Mouse (Mus musculus) erythroid progenitor cell, adult 5-6 weeks (primary cell): ENCODE data around the gene Hoxd1. TPM values are rescaled to one million over a fixed set of nuclear protein-coding genes. Genes with fewer than 3 reads are reported as not detected.

ENCODE experiments used
- ATAC-seq: replicated peaks from 2 replicates; pipeline ENCODE4 v1.8.0; 2016; ENCODE audit warnings: moderate number of reproducible peaks, mild to moderate bottlenecking, moderate TSS enrichment, inconsistent platforms; ENCODE audit not compliant: poor library complexity, low FRiP score, severe bottlenecking
- total RNA-seq, 2 experiments: library from RNA; stranded (forward) in 1 of 2; stranded (reverse) in 1 of 2; fragments of 150-400 nt in 1 of 2; fragments of 186-747, 209-891 nt in 1 of 2; gene quantifications; 2 replicates each; pipeline versions ENCODE4 v1.2.3 to v1.2.4; 2015 to 2017; ENCODE audit warnings: low replicate concordance in 2 of 2

The Hoxd1 gene
- total RNA-seq, 2 experiments from 2014 or later: not detected

DNA sequence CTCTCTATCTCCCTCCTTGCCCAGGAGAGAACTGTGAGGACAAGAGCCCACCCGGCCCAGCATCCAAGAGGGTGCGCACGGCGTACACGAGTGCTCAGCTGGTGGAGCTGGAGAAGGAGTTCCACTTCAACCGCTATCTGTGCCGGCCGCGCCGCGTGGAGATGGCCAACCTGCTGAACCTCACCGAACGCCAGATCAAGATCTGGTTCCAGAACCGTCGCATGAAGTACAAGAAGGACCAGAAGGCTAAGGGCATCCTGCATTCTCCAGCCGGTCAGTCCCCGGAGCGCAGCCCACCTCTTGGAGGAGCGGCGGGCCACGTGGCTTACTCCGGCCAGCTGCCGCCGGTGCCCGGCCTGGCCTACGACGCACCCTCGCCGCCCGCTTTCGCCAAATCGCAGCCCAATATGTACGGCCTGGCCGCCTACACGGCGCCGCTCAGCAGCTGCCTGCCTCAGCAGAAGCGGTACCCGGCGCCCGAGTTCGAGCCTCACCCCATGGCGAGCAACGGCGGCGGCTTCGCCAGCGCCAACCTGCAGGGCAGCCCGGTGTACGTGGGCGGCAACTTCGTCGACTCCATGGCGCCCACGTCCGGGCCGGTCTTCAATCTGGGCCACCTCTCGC is 16.4 kb upstream of the Hoxd1 start:
- no peak for ATAC-seq

DNA sequence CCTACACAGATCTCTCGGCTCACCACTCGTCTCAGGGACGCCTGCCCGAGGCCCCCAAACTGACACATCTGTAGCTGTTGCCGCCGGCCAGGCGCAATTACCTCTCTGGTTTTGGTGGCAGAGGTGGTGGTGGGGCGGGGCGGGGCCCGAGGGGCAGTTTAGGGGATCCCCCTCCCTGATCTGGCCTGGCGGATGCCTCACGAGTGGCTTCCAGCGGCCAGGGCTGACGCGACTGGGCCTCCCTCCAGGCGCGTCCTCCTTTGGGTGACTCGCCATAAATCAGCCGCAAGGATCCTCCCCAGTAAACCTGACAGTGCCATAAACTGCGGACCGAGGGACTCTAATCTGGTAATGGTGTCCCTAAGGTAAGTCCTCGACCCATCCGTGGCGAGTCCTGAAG is 15.8 kb upstream of the Hoxd1 start:
- no peak for ATAC-seq

DNA sequence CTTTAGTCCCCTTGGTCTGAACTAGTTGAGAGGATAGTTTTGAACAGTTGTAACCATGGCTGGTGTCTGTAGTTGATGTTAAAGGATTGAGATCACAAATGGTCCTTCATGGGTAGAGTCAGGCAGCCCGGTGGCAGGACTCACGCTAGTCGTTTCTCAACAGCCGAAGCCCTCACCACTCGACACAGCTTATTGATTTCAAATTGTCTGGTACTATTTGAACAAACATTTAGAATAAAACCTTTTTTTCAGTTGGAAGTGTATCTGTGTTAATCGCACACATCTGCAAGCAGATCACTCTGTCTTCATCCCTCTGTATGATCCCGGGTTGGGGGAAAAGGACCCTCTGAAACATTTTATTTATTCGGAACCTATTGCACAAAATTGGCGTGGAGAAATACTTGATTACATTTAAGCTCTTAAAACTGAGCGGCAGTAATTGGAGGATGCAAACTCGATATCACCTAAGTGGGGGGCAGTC is 15.1 kb upstream of the Hoxd1 start:
- ATAC-seq: no peak

DNA sequence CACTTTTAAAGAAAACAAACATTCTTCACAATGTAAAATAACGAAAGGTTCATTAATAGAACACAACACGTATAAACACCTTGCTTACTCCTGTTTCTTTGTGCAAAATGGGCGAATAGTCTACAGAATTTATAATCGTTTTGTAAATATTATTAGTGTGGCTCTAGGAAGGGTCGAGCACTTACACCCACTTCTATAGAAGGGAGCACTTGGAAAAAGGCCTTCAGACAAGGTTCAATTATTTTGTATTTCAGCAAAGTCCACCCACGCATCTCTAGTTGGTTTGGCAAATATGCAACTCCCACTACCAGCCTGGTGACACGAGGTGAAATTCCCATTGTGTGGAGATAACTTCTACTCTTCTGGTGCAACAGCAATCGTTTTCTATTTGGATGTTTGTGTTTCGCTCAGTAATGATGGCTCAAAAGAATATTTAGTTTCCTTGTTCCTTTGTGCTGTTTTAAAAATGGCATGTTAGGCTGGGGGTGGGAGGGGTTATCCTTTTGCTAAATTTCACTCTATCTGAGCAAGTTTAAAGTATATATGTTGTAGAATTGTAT is 14.3 kb upstream of the Hoxd1 start:
- ATAC-seq: no peak

DNA sequence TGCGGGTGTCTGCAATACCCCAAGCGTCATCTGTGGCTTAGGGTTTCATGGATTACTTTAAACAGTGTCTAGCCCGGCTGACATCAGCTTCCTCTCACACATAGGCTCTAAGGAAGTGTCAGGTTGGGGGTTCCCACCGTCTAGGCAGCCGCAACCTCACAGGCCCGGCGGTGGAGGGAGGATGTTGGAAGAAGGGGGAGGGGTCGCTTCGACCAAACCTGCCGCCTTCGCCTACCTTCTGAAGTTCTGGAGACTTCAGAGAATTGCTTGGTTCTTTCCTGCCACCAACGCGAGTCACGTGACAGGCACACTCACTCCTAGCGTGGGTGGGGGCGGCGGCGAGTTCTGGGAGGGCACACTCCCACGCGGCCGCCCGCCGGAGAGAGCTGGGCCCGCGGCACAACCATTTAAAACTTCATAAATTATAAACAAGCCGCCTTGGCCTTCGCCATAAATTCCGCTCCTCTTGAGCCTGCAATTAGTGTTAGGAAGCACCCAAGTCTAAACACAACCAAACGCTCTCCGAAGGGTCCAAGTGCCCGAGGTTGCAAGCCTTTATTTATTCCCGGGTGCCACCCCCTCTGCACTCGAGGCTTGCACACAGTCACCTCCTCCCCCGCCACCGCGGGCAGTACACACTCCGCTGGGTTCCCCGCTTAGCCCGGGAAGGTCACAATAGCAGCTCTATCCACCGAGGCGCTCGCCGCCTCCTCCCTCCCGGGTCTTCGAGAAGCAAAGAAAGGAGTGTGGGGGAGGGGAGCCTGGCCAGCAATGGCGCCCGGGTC is 13.3 kb upstream of the Hoxd1 start:
- no peak for ATAC-seq

DNA sequence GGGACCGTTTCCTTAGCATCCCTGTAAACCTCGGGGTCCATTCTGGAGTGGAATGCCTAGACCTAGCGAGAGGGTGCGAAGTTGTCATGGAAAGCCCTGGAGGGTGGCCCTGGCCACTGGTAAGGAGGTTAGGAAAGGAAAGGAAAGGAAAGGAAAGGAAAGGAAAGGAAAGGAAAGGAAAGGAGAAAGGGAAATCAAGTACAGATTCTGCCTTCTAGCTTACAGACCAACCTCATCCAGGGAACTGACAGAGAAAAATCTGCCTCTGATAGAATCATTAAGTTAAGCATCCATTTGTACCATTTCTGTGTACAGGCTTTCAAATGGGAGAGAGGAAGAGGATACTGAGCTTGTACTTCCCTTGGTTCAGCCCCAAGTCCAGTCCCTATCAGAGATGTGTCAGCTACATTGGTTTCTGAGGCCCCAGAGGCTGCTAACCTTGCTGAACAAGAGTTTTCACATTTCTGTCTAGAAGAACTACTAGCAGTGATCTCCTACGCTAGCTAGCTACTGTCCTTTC is 12.0 kb upstream of the Hoxd1 start:
- ATAC-seq: no peak

DNA sequence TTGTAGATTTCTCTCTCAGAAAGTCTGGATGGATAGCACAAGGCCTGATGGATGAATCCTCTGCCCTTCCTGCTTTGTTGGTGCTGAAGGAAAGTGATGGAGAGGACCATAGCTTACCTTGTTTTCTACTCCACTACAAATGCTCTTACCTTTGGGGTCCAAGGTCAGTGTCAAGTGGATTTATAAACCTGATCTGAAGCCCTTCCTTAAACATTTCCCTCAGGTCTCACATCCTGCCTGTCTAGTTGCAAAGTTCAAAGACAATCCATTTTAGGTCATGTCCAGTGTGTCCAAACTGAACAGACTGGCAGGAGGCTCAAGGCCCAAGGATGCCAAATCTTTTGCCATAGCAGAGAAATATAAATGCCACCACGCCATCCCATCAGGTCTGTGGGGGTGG is 10.9 kb upstream of the Hoxd1 start:
- ATAC-seq: no peak

DNA sequence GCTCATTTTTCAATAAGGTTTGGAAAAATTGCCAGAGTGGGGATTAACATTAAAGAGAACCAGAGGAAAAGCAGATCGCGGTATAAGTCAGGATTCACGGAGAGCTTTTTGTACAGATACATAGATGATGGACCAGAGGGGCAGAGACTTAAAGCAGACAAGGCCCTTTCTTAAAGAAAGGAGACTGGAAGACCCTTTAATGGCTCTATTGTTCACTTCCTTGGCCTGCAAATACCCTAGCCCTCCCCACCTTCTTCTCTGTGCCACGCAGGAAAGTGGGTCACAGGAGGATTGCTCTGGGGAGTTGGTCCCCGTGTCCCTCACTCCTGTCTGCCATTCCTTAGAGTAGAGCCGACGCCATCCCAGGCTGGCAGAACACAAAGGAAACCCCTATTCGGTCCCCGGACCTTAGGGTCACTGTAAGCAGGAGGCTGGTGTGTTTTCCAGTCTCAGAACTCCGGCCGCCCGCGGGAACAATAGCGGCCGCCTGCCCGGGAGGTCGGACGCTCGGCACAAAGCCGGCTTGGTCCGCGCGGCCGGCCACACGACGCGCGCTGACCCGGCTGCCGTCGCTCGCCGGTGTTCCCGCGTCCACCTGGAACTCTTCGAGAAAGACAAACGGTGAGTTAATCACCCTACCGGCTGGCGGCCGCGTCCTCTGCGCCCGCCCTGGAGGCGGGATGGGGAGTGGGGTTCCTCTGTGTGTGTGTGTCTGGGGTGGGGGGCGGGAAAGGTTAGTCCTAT is 10.2 kb upstream of the Hoxd1 start:
- ATAC-seq: no peak

DNA sequence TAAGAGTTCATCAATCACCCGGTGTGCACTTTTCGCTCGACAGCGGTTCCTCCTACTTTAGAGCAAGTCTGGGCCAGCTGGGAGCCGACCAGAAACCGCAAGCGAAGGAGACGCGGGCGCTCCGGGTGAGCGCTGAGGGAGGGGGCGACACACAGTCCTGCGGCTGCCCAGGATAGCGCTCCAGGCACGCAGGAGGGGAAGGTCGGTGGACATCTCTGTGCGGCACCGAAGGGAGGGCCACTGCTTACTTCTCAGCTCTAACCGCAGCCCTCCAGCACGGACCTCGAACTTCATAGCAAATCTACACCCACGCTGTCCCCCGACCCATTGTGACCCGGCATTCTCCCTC is 9.6 kb upstream of the Hoxd1 start:
- ATAC-seq: no peak

DNA sequence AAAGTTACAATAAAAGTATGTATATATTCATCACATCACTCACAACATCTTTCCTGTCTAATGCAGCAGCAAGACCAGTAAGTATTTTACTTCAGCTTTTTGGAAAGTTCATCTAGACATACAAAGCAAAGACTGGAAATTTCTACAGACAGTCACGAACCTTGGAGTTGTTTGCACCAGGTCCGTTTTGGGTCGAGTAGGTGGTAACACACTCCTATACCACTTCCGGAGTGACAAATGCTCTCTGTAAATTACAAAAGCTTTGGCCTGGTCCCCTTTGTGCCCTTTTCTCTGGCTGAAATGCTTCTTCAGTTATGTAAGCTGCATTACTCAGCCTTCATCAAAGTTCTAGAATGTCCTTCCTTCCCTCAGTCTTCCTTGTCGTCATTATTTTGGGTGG is 9.1 kb upstream of the Hoxd1 start:
- no peak for ATAC-seq

DNA sequence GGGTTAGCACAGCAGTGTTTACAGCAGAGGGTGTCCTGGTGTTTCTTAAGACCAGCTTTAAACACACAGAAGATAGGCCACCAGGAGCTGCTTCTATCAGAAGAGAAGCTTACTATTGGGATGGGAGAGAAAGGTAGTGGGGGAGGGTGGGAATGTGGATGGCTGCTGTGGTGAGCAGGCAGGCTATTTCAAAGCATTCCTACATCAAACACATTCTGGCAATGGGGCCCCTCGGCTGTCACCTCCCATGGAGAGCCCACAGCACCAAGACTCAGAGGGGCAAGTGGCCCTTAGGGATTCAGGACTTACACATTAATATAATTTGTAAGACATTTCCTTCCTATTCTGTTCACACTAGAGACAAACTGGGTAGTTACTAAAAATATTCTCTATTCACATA is 2.6 kb upstream of the Hoxd1 start:
- no peak for ATAC-seq

DNA sequence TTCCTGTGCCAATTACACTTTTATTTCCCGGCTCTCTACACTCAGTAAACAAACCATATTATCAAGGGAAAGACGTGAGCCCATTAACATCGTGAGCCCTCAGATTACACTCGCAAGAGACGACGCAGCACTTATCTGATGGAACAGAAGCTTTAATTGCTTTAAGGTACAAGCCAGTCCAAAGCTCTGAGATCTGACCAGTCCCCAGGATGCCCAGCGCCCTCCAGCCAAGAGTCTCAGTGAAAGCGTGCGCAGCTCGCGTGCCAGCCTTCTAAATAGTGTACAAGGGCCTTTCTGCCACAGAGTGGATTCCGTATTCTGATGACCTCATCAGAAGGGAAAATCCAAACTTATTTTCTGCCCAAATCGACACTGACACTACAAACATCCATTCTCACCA is 839 bp upstream of the Hoxd1 start:
- ATAC-seq: no peak

DNA sequence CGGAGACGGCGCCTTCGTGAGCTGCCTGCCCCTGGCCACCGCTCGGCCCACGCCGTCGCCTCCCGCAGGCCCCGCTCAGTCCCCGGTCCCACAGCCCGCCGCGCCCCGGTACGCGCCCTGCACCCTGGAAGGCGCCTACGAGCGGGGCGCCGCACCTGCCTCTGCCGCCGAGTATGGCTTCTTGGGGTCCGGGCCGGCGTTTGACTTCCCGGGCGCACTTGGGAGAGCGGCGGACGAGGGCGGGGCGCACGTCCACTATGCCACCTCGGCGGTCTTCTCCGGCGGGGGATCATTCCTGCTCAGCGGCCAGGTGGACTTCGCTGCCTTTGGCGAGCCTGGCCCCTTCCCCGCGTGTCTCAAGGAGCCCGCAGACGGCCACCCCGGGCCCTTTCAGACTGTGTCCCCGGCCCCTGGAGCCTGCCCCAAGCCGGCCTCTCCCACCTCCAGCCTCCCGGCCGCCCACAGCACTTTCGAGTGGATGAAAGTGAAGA is 510 bp downstream of the Hoxd1 start:
- no peak for ATAC-seq

DNA sequence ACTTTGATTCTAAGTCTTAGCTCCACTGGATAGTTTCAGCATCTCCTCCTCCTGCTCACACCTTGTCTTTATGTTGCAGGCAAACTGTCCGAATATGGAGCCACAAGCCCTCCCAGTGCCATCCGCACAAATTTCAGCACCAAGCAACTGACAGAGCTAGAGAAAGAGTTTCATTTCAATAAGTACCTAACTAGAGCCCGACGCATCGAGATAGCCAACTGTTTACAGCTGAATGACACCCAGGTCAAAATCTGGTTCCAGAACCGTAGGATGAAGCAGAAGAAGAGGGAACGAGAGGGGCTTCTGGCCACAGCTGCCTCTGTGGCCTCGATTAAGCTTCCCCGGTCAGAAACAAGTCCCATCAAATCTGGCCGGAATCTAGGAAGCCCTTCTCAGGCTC is 1.2 kb downstream of the Hoxd1 start:
- ATAC-seq: no peak

DNA sequence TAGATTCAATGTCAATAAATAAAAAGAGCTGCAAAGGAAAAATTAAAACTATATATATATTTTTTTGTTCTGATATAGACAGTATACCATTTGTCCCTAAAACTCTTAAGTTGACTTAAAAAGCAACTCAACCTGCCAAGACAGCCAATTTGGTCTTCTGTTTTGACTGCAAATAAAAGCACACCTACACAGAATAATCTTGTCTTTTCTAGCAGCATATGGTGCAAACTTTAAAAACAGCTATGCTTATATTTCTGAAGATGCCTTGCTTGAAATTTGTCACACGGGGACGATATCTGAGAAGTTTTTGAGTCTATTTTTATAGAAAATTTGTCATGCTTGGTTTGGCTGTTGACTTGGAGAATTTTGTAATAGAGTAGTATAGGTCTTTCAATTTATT is 11.6 kb downstream of the Hoxd1 start:
- no peak for ATAC-seq

DNA sequence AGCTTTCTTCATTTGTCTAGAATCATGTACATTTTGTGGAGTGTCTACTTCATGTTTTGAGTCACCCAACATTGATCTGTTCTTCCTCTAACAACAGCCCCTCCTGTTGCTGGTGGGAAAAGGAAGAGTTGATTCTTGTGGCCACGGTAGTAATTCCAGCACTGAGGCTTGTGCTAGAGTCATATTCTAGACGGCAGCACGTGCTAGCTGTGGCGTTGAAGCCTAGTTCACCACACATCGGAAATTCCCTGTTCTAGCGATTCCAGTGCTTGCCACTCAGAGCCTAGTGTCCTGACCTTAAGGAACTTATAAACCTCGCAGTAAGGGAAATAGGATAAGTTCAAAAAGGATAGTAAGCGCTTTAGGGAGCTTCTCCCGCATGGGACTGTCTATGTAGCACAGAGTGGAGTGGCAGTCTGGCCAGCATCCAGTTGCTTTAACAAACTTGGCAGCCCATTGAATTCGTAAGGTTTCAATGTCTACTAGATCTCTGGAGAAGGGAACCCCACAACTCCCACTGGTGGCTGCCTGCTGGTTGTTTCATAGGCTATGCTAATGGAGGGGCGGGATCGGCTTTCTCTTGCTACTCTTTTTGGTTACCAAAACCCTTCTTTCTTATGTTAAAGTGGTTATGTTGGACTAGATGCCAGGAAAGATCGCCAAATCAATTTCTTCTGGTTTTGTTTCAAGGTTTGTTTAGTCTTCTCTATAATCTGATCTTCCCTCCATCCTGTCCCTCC is 14.9 kb downstream of the Hoxd1 start:
- no peak for ATAC-seq

DNA sequence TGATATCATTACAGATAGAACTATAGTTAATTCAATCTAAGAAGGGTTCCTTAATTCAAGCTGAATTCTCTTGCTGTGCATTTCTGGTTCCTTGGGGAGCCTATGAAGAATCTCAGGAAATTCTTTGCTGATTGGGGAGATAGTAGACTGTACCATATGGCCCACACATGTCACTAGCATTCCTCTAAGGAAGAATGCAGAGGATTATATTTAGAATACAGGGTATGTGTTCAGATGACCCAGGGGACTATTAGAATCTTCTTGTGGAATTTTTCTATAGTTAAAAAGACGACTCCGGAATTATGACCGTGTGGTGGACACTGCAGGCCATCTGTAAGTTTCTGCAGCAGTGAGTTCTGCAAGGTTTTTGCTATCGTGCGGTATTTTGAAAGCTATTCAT is 18.6 kb downstream of the Hoxd1 start:
- ATAC-seq: no peak

DNA sequence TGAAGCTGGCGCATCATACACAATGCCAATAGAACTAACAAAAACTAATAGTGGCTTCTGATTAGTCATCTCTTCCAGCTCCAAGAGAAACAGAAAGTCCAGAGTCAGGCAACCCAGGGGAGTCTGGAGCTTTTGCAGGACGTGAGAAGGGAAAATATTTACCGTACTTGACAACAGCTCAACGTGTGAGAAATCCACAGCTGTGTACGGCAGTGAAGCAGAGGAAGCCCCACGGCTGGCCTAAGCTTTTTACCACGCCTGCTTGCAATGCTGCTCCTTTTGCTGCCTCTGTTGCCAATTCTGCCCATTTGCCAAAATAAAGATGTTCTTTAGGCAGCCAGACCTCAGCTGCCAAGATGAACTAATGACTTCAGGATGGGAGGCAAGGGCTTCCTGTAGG is 32.8 kb downstream of the Hoxd1 start:
- ATAC-seq: no peak

DNA sequence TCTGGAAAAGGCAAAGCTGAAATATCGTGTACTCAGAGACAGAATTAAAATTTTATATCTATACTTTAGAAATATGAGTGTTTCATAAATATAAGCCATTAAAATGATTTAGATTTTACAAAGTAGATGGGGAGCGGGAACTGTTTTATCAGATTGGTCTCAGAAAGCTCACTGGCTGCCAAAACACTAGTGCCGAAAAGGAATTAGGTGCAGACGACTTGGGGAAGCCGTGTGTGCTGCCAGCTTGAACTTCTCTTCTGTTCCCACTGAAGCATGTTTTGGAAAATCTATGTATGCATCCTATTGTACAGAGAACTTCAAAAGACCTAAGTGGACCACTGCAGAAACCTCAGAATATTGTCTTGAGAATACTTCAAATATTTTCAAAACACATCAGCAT is 45.7 kb downstream of the Hoxd1 start:
- no peak for ATAC-seq
